Mouse (Mus musculus): ENCODE data around the gene Mrgprb1.
"Not testable (repeated sequence)": the region's sequence is repeated elsewhere in the genome, so short reads cannot be mapped to it uniquely, and the experiment has no call there.

- not testable (repeated sequence) for TF ChIP-seq CTCF, EP300 (IDR thresholded peaks at IDR 0.05)
Observed at GRCm38 (mm10) chr7:48435936-48436335, 20.2 kb downstream of the Mrgprb1 start.

All from lung, postnatal 0 days (tissue).